Mouse (Mus musculus): ENCODE measurements around the gene Syt14. TPM values are rescaled to one million over a fixed set of nuclear protein-coding genes. Genes with fewer than 3 reads are reported as not detected.

Gene Syt14
- polyA plus RNA-seq, 1 experiment from 2014 or later: 8.4 TPM

DNA sequence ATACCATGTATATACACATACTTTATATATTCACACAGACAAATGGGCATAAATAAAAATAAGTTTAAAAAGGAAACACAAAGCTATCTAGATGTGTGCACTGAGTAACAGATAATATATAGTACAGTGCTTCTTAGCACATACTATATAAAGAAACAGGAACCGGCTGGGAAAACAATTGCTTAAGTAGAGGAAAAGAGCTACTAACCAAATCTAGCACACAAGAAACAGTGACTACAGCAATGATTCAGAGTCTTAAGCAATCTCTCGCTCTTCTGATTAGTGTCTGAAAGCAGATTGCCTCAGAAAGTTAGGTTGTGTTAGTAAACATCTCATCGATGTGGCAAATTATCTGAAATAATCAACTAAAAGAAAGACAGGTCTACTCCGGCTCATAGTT is 33.3 kb downstream of the Syt14 start:
- no peaks in the 10 kb centered on the region for H3K4me1 ChIP-seq (replicated peaks; ENCODE audit: control insufficient read depth, insufficient read depth, low read length)
- ATAC-seq (replicated peaks; ENCODE audit: low FRiP score): no peak
- H3K36me3 ChIP-seq (ENCODE audit: control insufficient read depth, insufficient read depth, low read length): no peaks in the 10 kb centered on the region
- no peaks in the 10 kb centered on the region for H3K27me3 ChIP-seq (ENCODE audit: control insufficient read depth, insufficient read depth, low read length)
- no peaks in the 10 kb centered on the region for H3K9me3 ChIP-seq (ENCODE audit: control insufficient read depth, low read length)
- no peak overlapping the region for H3K4me2 ChIP-seq (ENCODE audit: low read depth, low read length, severe bottlenecking)
- 93% methylated on average over 4 of the region's 4 CpGs for WGBS
- no peak overlapping the region for H3K9ac ChIP-seq (ENCODE audit: low read length)
- no peak overlapping the region for H3K4me3 ChIP-seq (ENCODE audit: low read depth, low read length)
- no peak for DNase-seq (ENCODE audit: low spot score)
- H3K27ac ChIP-seq (ENCODE audit: low read depth, low read length): no peak overlapping the region

DNA sequence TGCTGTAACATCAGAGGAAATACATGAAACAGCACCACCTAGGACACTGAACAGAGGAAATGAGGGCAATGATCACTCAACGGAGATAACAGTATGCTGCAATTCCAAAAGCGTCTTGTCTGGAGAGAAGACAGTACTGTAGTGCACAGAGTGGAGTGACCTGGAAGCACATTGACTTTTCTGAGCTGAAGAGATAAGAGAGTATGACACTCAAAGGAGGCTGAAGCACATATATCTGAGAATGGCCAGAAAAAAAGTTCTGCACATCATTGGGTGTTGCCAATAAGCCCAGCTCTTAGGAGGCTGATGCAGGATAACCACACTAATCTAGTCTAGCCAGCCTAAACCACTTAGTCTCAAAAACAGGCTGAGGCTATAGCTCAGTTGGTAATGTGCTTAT is 34.0 kb downstream of the Syt14 start:
- 85% methylated on average over 2 of the region's 2 CpGs for WGBS
- DNase-seq (ENCODE audit: low spot score) (no peak), ATAC-seq (replicated peaks; ENCODE audit: low FRiP score) (no peak)
- Histone ChIP-seq H3K4me1 (replicated peaks; ENCODE audit: control insufficient read depth, insufficient read depth, low read length) (no peaks in the 10 kb centered on the region), H3K9ac (ENCODE audit: low read length) (no peak overlapping the region), H3K36me3 (ENCODE audit: control insufficient read depth, insufficient read depth, low read length) (no peaks in the 10 kb centered on the region), H3K4me2 (ENCODE audit: low read depth, low read length, severe bottlenecking) (no peak overlapping the region), H3K4me3 (ENCODE audit: low read depth, low read length) (no peak overlapping the region), H3K27ac (ENCODE audit: low read depth, low read length) (no peak overlapping the region), H3K27me3 (ENCODE audit: control insufficient read depth, insufficient read depth, low read length) (no peaks in the 10 kb centered on the region), H3K9me3 (ENCODE audit: control insufficient read depth, low read length) (no peaks in the 10 kb centered on the region)

GRCm38 (mm10) chr1:193000908-193001307 is 34.7 kb downstream of the Syt14 start:
- Histone ChIP-seq H3K4me2 (ENCODE audit: low read depth, low read length, severe bottlenecking) (no peak overlapping the region), H3K36me3 (ENCODE audit: control insufficient read depth, insufficient read depth, low read length) (no peaks in the 10 kb centered on the region), H3K27ac (ENCODE audit: low read depth, low read length) (no peak overlapping the region), H3K27me3 (ENCODE audit: control insufficient read depth, insufficient read depth, low read length) (no peaks in the 10 kb centered on the region), H3K4me3 (ENCODE audit: low read depth, low read length) (no peak overlapping the region), H3K9ac (ENCODE audit: low read length) (no peak overlapping the region), H3K4me1 (replicated peaks; ENCODE audit: control insufficient read depth, insufficient read depth, low read length) (no peaks in the 10 kb centered on the region), H3K9me3 (ENCODE audit: control insufficient read depth, low read length) (no peaks in the 10 kb centered on the region)
- ATAC-seq (replicated peaks; ENCODE audit: low FRiP score) (no peak), DNase-seq (ENCODE audit: low spot score) (no peak)

DNA sequence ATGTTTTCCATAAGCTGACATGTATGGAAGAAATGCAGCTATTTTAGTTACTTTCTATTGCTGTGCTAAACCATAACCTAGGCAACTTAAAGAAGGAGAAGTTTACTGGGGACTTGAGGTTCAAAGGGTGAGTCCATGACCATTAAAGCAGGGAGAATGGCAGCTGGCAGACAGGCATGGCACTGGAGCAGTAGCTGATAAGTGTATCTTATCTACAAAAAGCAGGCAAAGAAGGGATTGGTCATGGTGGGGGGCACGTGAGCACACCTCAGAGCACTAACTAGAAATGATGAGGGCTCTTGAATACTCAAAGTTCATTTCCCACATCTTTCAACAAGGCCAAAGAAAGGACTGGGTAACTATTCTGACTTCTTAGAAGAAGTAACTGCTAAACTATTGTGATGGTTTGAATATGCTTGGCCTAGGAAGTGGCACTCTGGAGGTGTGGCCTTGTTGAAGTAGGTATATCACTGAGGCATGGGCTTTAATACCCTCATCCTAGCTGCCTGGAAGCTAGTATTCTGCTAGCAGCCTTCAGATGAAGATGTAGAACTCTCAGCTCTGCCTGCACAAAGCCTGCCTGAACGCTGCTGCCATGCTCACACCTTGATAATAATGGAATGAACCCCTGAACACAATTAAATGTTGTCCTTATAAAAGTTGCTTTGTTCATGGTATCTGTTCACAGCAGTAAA is 41.2 kb downstream of the Syt14 start:
- Histone ChIP-seq H3K4me2 (ENCODE audit: low read depth, low read length, severe bottlenecking) (no peak overlapping the region), H3K4me3 (ENCODE audit: low read depth, low read length) (no peak overlapping the region), H3K36me3 (ENCODE audit: control insufficient read depth, insufficient read depth, low read length) (no peaks in the 10 kb centered on the region), H3K9me3 (ENCODE audit: control insufficient read depth, low read length) (no peaks in the 10 kb centered on the region), H3K4me1 (replicated peaks; ENCODE audit: control insufficient read depth, insufficient read depth, low read length) (no peaks in the 10 kb centered on the region), H3K27ac (ENCODE audit: low read depth, low read length) (no peak overlapping the region), H3K27me3 (ENCODE audit: control insufficient read depth, insufficient read depth, low read length) (no peaks in the 10 kb centered on the region), H3K9ac (ENCODE audit: low read length) (no peak overlapping the region)
- WGBS: 92% methylated on average over 2 of the region's 2 CpGs
- ATAC-seq (replicated peaks; ENCODE audit: low FRiP score) (no peak), DNase-seq (ENCODE audit: low spot score) (no peak)

DNA sequence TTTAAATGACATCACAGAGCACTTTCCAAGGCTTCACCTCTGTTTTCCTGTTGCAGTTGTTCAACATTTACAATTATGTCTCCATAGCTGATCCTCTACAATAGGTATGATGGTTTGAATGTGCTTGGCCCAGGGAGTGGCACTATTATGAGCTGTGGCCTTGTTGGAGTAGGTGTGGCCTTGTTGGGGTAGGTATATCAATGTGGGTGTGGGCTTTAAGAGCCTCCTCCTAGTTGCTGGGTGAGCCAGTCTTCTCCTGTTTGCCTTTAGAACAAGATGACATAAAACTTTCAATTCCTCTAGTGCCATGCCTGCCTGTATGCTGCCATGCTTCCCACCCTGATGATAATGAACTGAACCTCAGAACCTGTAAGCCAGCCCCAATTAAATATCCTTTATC is 42.1 kb downstream of the Syt14 start:
- no peak overlapping the region for H3K4me3 ChIP-seq (ENCODE audit: low read depth, low read length)
- H3K27me3 ChIP-seq (ENCODE audit: control insufficient read depth, insufficient read depth, low read length): no peaks in the 10 kb centered on the region
- no peak for ATAC-seq (replicated peaks; ENCODE audit: low FRiP score)

GRCm38 (mm10) chr1:192987203-192987602 is 48.4 kb downstream of the Syt14 start:
- H3K4me1 ChIP-seq (replicated peaks; ENCODE audit: control insufficient read depth, insufficient read depth, low read length): no peaks in the 10 kb centered on the region
- WGBS: 95% methylated on average over 3 of the region's 3 CpGs
- H3K27ac ChIP-seq (ENCODE audit: low read depth, low read length): no peak overlapping the region
- no peak overlapping the region for H3K9ac ChIP-seq (ENCODE audit: low read length)
- H3K27me3 ChIP-seq (ENCODE audit: control insufficient read depth, insufficient read depth, low read length): no peaks in the 10 kb centered on the region
- ATAC-seq (replicated peaks; ENCODE audit: low FRiP score) (no peak), DNase-seq (ENCODE audit: low spot score) (no peak)
- no peaks in the 10 kb centered on the region for H3K9me3 ChIP-seq (ENCODE audit: control insufficient read depth, low read length)
- H3K4me3 ChIP-seq (ENCODE audit: low read depth, low read length): no peak overlapping the region
- H3K4me2 ChIP-seq (ENCODE audit: low read depth, low read length, severe bottlenecking): no peak overlapping the region
- no peaks in the 10 kb centered on the region for H3K36me3 ChIP-seq (ENCODE audit: control insufficient read depth, insufficient read depth, low read length)

More for the DNA sequence above, 42.1 kb downstream of the Syt14 start:
- no peaks in the 10 kb centered on the region for H3K4me1 ChIP-seq (replicated peaks; ENCODE audit: control insufficient read depth, insufficient read depth, low read length)
- no peak overlapping the region for H3K4me2 ChIP-seq (ENCODE audit: low read depth, low read length, severe bottlenecking)
- DNase-seq (ENCODE audit: low spot score): no peak
- no peaks in the 10 kb centered on the region for H3K9me3 ChIP-seq (ENCODE audit: control insufficient read depth, low read length)
- H3K36me3 ChIP-seq (ENCODE audit: control insufficient read depth, insufficient read depth, low read length): no peaks in the 10 kb centered on the region
- no peak overlapping the region for H3K9ac ChIP-seq (ENCODE audit: low read length)
- no peak overlapping the region for H3K27ac ChIP-seq (ENCODE audit: low read depth, low read length)

DNA sequence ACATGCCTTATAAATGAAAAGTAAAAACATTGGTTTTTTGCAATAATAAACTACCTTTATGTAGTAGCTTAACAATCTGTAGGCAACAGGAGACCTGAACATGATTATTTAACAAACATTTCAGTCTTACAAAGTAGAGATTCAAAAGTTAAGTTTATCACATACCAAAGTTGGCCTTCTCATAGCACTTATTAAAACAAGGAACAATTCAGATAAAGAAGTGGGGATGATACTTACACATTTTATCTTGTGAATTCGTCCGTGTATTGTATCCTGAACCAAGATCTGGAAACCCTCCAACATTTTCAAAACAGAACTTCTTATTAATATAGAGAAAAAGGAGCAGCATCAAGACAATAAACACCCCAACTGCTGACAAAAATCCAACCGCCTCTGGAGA is 49.1 kb downstream of the Syt14 start:
- WGBS: 86% methylated on average over 3 of the region's 3 CpGs
- H3K27ac ChIP-seq (ENCODE audit: low read depth, low read length): no peak overlapping the region
- DNase-seq (ENCODE audit: low spot score): no peak
- H3K27me3 ChIP-seq (ENCODE audit: control insufficient read depth, insufficient read depth, low read length): no peaks in the 10 kb centered on the region
- no peaks in the 10 kb centered on the region for H3K36me3 ChIP-seq (ENCODE audit: control insufficient read depth, insufficient read depth, low read length)
- no peak overlapping the region for H3K9ac ChIP-seq (ENCODE audit: low read length)
- H3K4me3 ChIP-seq (ENCODE audit: low read depth, low read length): no peak overlapping the region
- no peak for ATAC-seq (replicated peaks; ENCODE audit: low FRiP score)
- H3K9me3 ChIP-seq (ENCODE audit: control insufficient read depth, low read length): no peaks in the 10 kb centered on the region
- H3K4me1 ChIP-seq (replicated peaks; ENCODE audit: control insufficient read depth, insufficient read depth, low read length): no peaks in the 10 kb centered on the region
- H3K4me2 ChIP-seq (ENCODE audit: low read depth, low read length, severe bottlenecking): no peak overlapping the region

- no peaks in the 10 kb centered on the region for H3K9me3 ChIP-seq (ENCODE audit: control insufficient read depth, low read length)
- WGBS: 88% methylated on average over 4 of the region's 4 CpGs
- H3K27ac ChIP-seq (ENCODE audit: low read depth, low read length): no peak overlapping the region
- H3K4me2 ChIP-seq (ENCODE audit: low read depth, low read length, severe bottlenecking): no peak overlapping the region
- H3K9ac ChIP-seq (ENCODE audit: low read length): no peak overlapping the region
- no peak for DNase-seq (ENCODE audit: low spot score)
- no peaks in the 10 kb centered on the region for H3K27me3 ChIP-seq (ENCODE audit: control insufficient read depth, insufficient read depth, low read length)
- H3K36me3 ChIP-seq (ENCODE audit: control insufficient read depth, insufficient read depth, low read length): no peaks in the 10 kb centered on the region
- no peak for ATAC-seq (replicated peaks; ENCODE audit: low FRiP score)
- H3K4me3 ChIP-seq (ENCODE audit: low read depth, low read length): no peak overlapping the region
- H3K4me1 ChIP-seq (replicated peaks; ENCODE audit: control insufficient read depth, insufficient read depth, low read length): no peaks in the 10 kb centered on the region
Observed at GRCm38 (mm10) chr1:192984333-192984732, 51.2 kb downstream of the Syt14 start.

GRCm38 (mm10) chr1:192981658-192982057 is 53.9 kb downstream of the Syt14 start:
- WGBS: 96% methylated on average over 3 of the region's 3 CpGs

More at GRCm38 (mm10) chr1:192981658-192982057, 53.9 kb downstream of the Syt14 start:
- H3K4me2 ChIP-seq (ENCODE audit: low read depth, low read length, severe bottlenecking): no peak overlapping the region
- H3K4me1 ChIP-seq (replicated peaks; ENCODE audit: control insufficient read depth, insufficient read depth, low read length): no peaks in the 10 kb centered on the region
- H3K27ac ChIP-seq (ENCODE audit: low read depth, low read length): no peak overlapping the region
- H3K9ac ChIP-seq (ENCODE audit: low read length): no peak overlapping the region
- H3K36me3 ChIP-seq (ENCODE audit: control insufficient read depth, insufficient read depth, low read length): no peaks in the 10 kb centered on the region
- H3K27me3 ChIP-seq (ENCODE audit: control insufficient read depth, insufficient read depth, low read length): no peaks in the 10 kb centered on the region
- no peak overlapping the region for H3K4me3 ChIP-seq (ENCODE audit: low read depth, low read length)
- H3K9me3 ChIP-seq (ENCODE audit: control insufficient read depth, low read length): no peaks in the 10 kb centered on the region
- DNase-seq (ENCODE audit: low spot score) (no peak), ATAC-seq (replicated peaks; ENCODE audit: low FRiP score) (no peak)
